Mouse (Mus musculus) Muller cell, postnatal 12 days (primary cell): ENCODE measurements at regions not wholly inside any gene's neighbourhood (a gene's known extent, or its start where the extent isn't known, plus 50 kb on each side); places are given as distances from the start of the nearest gene placed in this dataset.
"Not testable (repeated sequence)": the region's sequence is repeated elsewhere in the genome, so short reads cannot be mapped to it uniquely, and the experiment has no call there.

ENCODE experiments used
- DNase-seq: peaks from one replicate; pipeline ENCODE4 v3.0.0-alpha.2; 2015; ENCODE audit errors: inconsistent ontology term

DNA sequence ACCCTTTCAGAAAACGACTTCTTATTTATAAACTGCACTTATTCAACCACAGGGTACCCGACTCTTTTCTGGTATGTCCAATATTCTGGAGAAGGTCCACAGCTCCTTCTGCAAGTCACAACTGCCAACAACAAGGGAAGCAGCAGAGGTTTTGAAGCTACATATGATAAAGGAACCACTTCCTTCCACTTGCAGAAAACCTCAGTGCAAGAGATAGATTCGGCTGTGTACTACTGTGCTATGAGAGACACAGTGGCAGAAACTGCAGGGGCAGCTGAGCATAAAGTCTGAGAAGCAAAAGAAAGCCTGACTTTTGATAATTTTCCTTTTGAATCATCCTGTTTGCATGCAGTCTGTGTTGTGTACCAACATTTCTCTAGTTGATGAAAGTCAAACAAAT lies 823.8 kb downstream of the Dad1 start:
- not testable (repeated sequence) for DNase-seq

DNA sequence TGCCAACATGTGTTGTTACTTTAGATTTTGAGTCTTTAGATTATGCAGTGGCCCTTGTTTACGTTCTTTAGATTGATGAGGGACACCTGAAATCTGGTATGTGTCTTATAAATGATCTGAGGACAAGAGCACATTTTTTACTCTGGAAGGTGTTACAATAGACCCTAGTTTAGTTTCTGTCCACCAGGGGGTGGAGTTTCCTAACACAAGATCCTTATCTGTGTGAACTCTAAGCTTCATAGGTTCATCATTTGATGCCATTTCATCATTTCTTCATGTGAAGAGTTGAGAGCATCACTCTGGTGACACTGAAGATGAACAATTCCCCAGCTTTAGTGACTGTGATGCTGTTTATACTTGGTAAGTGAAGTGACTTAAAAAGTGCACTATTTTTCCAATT lies 825.5 kb downstream of the Dad1 start:
- DNase-seq = not testable (repeated sequence)

DNA sequence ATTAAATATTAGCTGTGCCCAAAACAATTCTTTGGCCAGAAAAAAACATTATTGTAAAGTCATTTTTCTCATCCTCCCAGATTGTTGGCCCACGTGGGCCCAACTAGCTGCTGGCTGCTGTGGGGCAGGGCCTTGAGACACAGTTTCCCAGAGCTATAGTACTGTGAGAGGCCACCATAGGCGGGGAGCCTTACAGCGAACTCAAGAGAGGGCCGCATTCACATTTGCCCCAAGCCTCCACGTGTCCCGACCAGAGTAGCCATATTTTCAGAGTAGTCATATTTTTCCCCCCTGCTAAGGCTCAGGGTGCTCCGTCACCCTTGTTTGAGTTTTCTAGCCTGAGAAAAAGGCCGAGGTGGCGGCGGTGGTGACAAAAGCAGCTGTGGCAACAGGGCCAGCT lies 826.3 kb downstream of the Dad1 start:
- DNase-seq = not testable (repeated sequence)

DNA sequence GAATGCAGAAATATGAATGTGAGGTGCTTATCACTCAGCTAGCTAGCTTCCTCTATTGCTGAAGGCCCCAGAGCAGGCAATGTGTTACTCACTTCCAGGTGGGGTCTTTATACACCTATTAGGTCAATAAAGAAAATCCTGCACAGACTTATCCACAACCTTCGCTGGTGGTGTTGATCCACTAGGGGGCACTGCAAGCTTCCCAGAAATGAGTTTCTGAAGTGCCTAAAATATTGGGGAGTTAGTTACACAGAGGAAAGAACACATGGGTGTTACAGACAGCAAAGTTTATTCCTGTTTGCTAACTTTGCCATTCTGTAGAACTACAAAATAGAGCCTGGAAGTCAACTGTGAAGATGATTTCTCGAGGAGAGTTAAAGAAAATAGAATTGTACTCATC lies 836.9 kb downstream of the Dad1 start:
- DNase-seq = not testable (repeated sequence)

DNA sequence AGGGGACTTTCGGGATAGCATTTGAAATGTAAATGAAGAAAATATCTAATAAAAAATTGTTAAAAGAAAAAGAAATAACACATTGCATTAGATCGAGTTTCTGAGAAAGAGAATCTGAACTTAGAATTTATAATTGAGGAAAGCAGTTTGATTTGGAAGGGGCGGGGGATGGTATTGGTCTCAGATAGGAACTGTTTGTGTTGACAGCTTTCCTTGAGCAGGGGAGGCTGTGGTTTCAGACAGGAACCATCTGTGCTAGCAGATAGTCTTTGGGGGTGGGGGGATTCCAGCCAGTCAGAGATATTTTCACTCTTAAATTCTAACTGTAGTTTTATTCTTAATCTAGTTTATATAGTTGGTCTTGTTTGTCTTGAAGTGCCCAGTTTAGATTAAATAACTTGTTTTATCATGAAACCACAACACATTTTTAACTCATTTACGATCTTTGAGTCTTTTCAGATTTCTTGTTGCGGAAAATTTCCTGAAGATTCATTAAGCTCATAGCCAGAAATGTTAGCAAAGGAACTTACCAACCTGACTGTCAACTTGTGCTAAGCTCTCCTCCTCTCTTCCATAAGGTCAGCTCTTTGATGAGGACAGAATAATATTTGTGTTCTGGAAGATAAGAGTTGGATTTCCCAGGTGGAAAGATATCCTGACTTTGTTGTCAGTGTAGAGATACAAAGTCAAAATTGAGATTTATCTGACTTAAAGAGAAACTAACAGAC lies 846.2 kb downstream of the Dad1 start:
- DNase-seq = not testable (repeated sequence)

DNA sequence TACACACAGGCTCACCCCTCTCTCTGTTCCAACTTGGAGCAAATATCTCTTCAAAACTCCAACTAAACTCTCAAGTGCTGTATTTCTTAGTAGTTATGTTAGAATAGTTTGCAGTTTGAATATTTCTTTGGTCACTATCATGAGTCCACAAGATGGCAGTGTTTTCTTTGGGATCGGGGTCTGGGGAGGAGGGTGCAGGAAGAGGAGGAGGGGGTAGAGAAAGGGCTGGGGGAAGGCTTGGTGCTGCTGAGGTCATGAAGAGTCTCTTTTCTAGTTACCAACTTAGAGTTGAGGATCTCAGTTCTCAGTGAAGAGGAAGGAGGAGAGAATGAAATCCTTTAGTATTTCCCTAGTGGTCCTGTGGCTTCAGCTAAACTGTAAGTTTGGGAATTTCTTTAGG lies 863.6 kb downstream of the Dad1 start:
- DNase-seq = not testable (repeated sequence)

DNA sequence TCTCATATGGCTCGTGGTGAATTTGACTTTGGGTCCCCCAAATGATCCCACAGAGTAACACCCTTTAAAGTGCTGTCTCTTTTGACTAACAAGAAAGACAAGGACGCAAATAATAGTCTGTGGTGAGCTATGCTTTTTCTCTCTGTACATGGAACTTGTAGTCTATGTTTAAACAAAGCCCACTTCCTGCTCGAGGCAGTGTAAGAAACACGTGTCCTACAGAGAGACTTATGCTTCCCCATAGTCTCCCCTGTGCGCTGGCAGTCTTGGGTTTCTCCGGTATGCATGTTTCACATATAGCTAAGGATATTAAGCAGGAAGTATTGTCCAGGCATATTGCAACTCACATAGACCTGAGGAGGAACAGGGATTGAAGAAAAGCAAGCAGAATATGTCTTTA lies 879.0 kb upstream of the Olfr1507 start:
- not testable (repeated sequence) for DNase-seq

DNA sequence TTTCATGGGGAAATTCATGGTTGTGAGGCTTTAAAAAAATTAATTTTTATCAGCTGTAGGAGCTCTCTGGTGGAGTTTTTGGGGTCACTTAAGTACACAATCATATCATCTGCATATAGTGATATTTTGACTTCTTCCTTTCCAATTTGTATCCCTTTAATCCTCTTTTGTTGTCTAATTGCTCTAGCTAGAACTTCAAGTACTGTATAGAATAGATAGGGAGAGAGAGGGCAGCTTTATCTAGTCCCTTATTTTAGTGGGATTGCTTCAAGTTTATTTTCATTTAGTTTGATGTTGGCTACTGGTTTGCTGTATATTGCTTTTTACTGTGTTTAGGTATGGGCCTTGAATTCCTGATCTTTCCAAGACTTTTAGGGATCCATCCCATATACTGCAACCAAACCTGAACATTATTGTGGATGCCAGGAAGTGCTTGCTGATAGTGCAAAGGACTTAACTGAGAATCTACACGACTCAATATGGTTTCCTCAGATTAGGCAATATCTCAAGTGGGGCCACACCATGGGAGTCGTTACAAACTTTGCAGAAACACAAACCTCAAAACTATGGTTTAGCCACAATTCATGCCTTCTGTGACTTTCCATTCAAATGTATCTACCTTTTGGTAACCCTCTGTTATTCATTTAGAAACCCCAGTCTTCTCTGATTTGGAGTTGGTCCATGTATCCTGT lies 878.4 kb upstream of the Olfr1507 start:
- DNase-seq = not testable (repeated sequence)

DNA sequence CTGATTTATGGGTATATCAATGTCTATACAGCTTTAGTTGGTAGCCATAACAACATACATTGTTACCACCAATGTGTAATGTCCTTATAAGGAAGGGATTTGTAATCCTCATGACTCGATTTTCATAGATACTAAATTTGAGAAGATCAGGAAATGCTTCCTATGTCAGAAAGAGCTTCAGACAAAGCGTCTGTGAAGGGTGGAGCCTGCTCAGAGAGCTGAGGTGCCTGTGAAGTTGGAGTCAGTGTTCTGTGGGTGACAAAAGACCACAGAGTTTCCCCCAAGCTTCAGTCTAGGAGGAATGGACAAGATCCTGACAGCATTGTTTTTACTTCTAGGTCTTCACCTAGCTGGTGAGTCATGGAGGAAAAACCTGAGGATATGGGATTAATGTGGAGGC lies 874.2 kb upstream of the Olfr1507 start:
- no peak for DNase-seq

DNA sequence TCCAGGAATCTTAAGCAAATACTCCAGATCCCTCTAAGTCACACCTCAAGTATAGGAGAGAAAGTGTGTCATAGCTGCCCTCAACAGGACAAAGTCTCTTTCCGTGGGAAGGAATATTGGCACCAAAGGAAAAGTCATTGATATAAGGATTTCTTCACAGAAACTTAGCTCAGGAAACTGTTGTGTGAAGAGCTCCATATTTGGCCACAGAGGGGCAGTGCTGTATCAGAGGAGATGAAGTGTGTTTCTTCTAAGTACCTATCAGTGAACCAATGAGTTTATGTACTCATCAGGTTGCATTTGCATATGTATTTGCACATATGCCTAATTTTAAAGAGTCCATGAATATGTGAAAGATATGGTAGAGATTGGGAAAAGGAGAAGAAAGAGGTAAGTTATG lies 871.9 kb upstream of the Olfr1507 start:
- DNase-seq = not testable (repeated sequence)

DNA sequence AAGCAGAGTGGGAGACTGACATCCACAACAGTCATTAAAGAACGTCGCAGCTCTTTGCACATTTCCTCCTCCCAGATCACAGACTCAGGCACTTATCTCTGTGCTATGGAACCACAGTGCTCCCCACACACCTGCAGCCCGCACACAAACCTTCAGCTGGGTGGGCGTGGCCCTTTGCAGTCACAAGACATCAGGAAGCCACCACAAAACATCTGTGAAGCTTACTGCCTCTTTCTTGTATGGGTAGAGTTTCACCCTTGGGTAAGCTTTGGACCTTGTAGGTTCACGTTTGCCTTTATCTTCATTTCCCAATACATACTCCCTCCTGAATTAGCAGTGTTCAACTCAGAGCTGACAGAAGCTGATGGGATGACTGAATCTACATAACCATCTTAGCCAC lies 868.4 kb upstream of the Olfr1507 start:
- DNase-seq = not testable (repeated sequence)

DNA sequence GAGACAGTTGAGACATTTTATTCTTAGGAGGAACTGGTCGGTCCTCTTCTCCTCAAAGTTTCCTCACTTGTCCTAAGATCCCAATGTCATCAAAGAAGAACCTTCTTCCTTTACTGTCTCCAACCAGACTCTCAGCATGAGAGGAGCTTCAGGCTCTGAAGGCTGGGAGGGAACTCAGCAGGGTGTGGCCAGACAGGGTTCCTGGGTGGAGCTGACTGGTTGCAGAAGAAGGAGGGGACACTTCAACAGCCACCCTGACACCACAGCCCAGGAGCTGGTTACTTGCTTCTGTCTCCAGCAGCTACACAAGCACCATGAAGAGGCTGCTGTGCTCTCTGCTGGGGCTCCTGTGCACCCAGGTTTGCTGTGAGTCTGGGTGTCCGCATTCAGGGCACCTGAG lies 866.5 kb upstream of the Olfr1507 start:
- not testable (repeated sequence) for DNase-seq

DNA sequence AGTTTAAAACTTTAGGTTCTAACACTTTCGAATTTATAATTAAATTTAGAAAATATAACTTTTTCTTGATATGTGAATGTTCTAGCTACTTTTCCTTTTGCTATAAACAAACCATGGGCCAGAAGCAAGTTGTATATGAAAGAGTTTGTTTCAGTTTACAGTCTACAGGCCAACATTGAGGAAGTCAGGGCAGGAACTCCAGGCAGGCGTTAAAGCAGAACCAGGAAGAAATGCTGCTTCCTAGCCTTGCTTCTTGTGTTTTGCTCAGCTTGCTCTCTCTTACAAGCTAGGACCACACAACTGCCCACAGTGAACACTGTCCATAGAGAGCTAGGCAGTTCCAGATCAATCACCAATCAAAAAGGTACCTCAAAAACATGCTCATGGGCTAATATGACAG lies 861.9 kb upstream of the Olfr1507 start:
- not testable (repeated sequence) for DNase-seq

DNA sequence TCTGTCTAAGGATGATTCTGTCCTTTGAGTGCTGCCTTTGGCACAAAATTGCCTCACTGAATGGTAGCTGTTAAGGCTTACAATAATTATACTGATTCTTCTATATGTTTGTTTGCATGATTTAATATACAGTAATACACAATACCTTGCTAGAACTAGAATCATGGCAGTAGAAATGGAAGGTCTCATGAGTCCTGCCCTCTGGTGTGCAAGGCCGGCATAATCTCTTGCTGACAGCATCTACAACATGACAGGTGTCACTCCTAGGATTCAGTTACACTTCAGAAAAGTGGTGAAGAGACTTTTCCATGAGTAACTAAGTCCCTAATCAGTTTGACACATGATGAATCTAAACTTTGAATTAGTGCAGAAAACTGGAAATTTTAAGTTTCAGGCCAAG lies 861.2 kb upstream of the Olfr1507 start:
- not testable (repeated sequence) for DNase-seq

DNA sequence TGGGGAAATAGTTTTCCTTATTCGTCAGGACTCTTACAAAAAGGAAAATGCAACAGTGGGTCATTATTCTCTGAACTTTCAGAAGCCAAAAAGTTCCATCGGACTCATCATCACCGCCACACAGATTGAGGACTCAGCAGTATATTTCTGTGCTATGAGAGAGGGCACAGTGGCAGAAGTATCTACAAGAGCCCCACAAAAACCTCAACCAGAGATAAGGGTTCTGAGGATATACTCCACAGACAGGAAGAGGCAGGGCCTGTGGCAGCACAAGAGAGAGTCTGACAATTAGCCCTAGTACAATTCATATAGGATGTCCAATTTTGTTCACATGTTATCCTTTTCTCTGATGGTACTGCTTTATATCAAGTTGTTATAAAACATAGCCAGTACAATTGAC lies 855.9 kb upstream of the Olfr1507 start:
- DNase-seq = not testable (repeated sequence)

DNA sequence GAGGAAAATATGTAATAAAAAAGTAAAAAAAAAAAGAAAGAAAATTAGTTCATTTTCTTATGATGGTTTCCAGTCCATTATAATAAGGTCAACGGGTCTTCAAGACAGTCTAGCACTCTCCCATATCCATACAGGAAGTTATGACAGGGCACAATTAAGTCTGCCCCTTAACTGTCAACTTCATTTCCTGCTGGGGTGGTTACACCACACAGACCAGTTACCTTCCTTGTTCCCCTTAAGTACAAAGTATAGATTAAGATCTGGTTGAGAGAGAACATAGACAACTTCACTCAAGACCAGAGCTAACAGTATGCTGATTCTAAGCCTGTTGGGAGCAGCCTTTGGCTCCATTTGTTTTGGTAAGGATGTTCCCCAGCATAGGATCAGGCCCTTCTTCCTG lies 855.2 kb upstream of the Olfr1507 start:
- not testable (repeated sequence) for DNase-seq

DNA sequence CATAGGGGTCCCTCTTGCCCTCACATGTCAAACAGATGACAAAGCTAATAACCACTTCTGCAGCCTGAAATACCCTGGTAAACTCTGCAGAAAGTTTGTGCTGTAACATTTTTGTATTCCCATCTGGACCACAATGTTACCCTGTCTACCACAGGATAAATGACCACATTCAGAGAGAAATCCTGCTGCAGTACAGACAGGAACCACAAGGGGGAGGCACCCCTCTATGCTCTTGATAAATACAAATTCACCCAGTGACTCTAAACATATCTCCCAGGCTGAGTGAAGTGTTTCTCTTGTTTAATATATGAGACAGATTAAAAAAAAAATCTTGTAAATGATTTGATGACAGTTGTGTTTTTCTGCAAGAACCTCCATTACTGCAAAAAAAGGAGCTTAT lies 853.6 kb upstream of the Olfr1507 start:
- DNase-seq = not testable (repeated sequence)

DNA sequence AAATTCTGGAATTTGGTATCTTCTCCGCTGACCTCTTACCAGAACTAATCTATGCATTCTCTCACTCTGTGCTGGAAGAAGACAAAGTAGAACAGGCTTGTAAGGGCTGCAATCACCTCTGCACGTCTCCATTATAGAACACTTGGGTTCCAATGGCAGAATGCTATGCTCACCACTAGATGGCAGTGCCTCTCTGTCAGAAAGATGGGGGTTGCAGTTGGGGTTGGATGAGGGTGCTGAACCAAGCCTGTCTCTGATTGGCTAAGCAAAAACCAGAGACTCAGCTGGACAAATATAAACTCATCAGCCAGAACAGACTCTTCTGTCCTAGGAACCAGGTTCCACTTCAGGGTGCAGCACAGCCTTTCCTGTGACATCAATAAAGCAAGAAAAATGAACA lies 850.0 kb upstream of the Olfr1507 start:
- not testable (repeated sequence) for DNase-seq

DNA sequence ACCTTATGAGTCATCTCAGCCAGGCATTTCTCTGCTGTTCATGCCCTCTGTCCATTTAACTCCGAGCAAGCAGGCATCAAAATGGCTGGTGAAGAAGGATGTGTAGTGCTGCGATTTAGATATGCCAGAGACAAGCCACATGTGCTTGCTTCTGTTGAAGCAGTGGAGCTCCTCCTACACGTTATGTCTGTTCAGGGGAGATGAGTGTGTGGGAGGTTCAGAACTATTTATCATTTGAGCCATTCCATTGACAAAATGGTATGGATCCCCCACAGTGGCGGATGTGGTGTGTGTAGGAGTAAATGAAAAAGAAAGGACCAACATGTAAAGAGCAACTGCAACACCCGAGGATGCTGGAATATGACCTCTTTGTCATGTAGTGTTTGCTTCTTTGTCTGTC lies 848.3 kb upstream of the Olfr1507 start:
- DNase-seq = not testable (repeated sequence)

DNA sequence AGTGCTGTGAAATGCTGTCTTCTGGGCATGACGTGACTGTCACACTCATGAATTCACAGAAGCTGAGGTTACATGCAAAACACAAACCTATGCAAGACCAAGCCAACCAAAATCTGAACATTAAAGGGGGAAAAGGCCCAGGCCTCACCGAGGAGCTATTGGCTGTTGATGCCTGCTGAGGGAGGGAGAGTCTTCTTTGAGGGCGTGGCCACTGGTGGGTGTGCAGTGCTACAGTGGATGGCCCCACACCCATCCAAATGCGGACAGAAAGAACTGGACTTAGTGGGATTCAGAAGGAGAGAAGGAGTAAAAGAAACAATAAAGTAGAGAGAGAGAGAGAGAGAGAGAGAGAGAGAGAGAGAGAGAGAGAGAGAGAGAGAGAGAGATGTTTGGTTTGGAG lies 843.6 kb upstream of the Olfr1507 start:
- not testable (repeated sequence) for DNase-seq

DNA sequence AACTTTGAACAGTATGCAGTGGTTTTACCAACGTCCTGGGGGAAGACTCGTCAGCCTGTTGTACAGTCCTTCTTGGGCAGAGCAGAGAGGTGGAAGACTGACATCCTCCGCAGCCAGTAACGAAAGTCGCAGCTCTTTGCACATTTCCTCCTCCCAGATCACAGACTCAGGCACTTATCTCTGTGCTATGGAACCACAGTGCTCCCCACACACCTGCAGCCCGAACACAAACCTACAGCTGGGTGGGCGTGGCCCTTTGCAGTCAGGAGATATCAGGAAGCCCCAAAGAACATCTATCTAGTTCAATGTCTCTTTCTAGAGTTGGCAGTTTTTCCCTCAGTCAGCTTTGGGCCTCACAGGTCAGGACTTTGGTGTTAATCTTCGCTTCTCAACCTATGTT lies 841.9 kb upstream of the Olfr1507 start:
- not testable (repeated sequence) for DNase-seq

DNA sequence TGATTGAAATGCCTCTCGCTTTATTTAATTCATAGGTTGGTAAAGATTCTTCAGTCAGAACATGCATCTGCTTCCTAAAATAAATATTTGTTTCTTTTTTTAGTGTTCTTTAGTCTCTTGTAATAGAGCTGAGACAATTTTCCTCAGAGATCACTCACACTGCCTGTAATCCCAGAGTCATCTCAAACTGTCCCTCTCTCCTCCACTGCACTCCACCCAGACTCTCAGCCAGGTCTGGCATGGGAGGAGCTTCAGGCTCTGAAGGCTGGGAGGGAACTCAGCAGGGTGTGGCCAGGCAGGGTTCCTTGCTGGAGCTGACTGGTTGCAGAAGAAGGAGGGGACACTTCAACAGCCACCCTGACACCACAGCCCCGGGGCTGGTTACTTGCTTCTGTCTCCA lies 841.2 kb upstream of the Olfr1507 start:
- DNase-seq = not testable (repeated sequence)

DNA sequence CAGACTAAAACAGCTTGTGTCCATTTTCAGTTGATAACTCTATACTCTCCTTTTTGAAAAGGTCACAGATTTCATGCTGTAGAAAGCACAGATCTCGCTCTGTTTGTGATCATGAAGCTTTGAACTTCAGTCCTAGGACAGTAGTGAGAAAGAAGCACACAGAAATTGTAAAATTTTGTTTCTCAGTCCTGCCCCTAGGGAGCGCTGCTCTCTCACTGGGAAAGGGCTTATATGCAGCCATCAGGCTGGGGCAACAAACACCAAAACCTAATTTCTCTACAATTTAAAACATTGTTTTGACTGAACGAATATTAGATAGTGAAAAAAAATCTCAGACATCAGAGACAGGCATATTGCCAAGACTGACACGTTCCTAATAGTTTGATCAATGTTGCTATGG lies 838.9 kb upstream of the Olfr1507 start:
- not testable (repeated sequence) for DNase-seq
